Mouse (Mus musculus): Measurements from ENCODE around the gene Dis3l2.
A peak's percentile ranks its signal among the peaks of the same experiment; 100 is the strongest.

Gene Dis3l2

DNA sequence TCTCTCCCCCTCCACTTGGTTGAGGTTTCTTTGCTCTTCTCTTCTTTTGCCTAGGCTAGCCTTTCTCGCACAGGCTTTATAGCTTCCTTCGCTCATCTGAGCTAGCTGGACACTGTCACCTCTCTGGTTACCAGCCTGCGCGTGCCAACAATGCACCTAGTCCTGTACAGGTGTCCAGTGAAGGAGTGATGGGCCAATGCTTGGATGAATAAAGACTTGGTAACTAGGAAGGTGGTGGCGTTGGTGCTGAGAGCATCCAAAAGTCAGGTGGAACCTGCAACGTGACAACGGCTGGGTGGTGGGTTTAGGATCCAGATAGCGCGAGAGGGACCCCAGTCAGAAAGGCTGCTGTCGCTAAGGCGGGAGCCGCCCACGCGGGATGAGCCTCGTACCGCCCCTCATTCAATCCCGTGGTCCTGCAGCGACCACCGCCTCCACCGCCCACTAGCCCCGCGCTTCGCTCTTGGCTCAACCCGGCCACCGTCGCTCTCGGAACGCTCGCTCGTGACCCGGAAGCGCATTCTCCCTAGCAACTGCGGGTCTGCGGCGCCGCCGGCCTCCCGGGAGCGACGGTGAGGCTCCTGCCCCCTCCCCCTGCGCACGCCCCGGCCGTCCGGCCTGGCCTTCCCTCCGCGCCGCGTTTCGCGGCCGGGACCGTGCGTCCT, at the start of gene Dis3l2:
Dis3l2 (plus strand) TSS at position 509 of the 665 bp plus-strand sequence.
- DNase-seq (ENCODE audit: low read depth, low spot score) = peak; percentile 73

DNA sequence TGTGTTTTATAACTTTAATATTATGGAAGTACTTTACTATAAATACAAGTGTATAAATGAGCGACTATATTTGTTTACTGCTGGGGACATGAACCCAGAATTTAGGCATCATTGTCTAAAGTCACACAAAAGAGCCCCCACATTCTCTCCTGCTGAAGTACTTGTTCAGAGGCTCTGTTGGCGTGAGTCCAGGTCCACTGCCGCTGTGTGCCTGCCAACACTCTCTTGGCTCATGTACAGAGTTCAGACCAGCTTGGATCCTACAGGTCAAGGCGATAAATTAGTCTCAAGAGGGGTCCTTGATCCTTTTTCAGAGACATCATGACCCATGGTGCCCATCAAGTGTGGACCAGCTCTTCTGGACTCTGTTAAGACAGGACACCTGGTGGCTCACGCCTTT, 46.5 kb upstream of the Dis3l2 start:
- DNase-seq (ENCODE audit: low read depth, low spot score) = no peak

DNA sequence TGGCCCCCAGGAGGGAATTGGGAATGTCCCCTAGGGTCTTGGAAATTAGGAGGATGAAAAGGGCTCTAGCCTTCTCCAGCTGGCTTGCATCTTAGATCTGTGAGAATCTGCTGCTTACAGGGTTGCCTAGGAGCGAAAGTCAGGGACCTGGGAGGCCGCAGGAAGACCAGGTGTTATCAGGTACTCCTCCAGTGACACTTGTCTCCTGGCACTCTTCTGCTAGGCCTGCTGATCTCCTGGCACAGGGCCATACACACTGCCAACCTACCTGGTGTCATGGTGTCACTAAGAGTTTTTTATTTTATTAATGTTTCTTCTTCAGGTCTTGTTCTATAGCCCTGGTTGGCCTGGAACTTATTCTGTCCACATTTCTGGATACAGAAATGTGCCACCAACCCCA, 38.5 kb upstream of the Dis3l2 start:
- no peak for DNase-seq (ENCODE audit: low read depth, low spot score)

DNA sequence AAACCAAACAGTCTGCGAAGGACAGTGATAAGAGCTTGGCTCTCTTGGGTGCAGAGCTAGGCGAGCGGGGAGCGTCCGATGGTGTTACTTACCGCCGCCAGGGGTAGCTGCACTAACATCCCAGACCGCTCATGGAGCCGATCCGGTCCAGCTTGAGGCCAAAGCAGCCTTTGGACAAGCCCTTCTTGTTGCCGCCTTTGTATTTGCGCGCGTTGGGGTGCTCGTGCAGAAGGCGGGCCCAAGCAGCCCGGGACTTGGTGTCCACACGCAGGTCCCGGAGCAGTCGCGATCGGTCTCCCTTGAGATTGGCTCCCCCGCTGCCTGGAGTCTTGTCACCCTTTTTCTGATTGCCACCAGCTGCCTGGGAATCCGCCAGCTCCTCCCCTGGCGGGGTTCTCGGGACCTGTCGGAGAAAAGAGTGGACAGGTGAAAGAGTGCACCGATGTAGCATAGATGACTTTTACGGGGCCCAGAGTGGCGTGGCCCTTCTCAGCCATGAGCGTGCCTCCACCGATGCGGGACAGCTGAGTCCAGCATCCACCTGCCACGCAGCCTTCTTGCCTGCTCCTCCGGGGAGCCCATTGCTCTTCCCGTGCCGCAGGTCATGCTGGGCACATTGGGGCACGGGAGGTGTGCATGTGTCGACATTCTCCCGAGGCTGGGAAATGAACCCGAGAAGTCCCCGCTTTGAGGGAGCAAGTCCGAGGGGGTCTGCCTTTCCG, 33.9 kb upstream of the Dis3l2 start:
- peak; percentile 71 for DNase-seq (ENCODE audit: low read depth, low spot score)

DNA sequence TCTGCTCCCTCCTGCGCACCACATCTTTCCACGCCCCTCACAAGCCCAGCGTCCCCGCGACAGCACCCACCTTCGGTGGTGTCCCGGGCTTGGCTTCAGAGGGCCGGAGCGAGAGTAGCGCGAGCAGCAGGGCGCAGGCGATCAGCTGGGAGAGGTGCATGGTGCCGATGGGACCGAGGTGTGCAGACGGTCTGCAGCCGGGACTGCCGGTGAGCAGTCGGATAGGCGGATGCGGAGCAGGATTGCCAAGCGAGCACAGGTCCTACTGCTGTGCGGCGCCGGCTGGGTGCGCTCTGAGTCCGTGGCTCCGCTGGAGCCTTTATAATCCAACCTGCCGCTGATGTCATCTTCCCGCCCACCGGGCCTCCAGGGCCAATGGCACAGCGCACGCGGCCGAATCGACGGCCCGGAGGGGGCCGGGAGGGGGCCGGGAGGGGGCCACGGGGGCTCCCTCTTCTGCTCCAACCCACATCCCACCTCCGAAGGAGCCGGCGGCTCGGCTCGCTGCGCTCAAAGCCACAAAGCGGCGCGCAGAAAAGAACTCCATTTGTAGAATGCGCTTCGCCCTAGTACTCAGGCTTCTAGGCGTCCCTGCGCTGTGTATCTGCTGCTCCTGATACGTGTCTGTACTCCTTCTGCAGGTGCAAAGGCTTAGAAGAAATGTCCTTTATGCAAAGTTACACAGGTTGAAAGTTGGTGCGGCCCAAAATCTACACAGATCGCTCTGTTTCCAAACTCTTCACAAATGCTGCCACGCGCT, 33.1 kb upstream of the Dis3l2 start, which contains the start of gene Nppc:
Nppc (minus strand) TSS at position 293 of the 760 bp plus-strand sequence.
- peak; percentile 49 for DNase-seq (ENCODE audit: low read depth, low spot score)

DNA sequence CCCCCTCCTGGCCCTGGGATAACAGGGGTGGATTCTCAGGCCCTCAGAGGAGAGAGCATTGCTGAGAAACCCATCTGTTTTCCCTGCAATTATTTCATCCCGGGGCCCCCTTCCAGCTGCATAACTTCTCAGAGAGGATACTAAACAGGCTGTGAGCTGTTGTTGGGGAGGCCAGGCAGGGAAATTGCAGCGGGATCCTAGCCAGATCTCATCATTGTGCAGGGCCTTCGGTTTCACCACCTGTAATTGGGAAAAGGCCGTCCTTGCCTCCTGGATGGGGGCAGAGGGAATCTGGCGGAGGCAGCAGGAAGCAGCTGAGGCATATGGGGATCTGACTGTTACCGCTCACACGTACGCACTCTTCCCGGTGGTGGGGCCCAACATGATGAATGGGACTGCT, 29.2 kb upstream of the Dis3l2 start:
- peak; percentile 17 for DNase-seq (ENCODE audit: low read depth, low spot score)

DNA sequence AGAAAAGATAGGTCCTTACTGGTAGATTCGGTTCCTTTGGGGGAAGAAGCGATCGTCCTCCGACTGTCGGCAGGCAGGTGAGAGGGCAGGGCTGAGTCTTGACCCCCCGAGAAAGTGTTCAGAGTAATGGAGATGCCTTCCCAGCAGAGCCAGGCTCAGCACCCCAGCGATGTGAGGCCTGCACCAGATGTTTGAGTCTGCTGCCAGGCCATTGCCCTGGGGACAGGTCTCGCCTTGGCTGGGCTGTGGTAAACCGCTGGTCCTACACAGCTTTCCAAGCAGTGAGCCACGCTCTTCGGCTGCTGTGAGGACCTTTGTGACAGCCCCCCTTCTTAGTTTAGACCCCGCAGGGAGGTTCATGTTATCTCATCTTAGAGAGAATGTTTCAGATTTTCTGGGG, 28.5 kb upstream of the Dis3l2 start:
- peak; percentile 54 for DNase-seq (ENCODE audit: low read depth, low spot score)

DNA sequence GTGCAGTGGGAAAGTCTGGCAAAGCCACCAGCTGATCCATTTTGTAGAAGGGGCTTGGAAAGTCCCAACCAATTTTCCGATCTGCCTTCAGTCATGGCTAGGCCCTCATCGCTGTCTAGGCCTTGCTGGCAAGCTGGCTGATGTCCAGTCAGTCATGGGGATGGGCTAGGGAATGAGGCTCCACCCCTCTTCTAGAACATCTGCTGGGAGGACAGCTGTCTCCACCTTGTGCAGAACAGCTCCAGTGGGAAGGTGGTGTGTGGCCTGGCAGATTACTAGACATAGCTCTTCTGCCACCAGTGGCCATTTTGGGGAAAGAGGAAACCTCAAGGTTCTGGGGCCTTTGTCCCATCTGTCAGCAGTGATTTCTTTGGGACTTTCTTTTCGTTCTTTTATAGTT, 26.0 kb upstream of the Dis3l2 start:
- DNase-seq (ENCODE audit: low read depth, low spot score) = no peak

DNA sequence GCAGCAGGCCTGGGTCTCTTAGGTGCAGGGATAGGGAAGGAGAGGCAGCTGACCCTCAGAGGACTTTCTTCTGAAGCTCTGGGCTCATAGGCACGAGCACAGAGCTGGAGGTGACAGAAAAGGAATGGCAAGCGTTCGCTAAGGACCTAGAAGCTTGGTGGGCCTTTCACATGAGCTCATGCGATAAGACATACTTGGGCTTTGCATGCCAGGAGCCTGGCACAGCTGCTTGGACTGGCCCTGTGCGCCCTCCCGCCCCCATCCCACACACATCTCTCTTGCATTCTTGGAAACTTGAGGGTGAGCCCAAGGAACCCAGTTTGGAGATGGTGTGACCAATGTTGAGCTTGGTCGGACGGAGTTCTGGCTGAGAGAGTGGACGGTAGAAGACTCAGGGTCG, 24.9 kb upstream of the Dis3l2 start:
- no peak for DNase-seq (ENCODE audit: low read depth, low spot score)

DNA sequence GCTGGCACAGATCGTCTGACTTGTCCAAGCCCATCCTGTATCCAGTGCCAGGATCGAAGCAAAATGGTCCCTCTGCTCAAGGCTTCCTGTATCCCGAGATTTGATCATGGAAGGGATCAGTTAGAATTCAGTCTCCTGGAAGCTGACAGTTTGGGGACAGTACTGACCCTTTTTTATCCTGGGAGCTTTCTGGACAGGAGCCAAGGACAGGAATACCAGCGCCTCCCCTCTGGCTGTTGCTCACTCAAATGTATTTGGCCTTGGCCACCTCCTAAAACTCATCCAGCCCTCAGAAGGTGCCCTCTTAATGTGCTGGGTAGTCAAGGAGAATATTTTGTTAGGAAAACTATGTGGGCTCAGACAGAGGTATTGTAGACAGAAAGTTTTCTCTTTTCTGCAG, 16.4 kb upstream of the Dis3l2 start:
- no peak for DNase-seq (ENCODE audit: low read depth, low spot score)

DNA sequence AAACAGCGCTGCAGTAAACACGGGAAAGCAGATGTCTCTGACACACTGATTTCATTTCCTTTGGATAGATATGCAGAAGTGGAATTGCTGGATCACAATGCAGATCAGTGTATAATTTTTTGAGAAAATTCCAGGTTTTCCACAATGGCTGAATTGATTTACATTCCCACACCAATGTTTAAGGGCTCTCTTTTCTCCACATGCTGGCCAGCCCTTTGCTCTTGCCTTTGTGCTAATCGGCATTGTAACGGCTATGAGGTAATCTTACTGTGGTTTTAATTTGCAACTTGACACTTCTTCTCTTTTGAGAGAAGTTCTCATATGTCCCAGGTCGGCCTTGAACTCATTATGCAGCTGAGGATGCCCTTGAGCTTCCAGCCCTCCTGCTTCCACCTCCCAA, 12.6 kb upstream of the Dis3l2 start:
- DNase-seq (ENCODE audit: low read depth, low spot score) = no peak

DNA sequence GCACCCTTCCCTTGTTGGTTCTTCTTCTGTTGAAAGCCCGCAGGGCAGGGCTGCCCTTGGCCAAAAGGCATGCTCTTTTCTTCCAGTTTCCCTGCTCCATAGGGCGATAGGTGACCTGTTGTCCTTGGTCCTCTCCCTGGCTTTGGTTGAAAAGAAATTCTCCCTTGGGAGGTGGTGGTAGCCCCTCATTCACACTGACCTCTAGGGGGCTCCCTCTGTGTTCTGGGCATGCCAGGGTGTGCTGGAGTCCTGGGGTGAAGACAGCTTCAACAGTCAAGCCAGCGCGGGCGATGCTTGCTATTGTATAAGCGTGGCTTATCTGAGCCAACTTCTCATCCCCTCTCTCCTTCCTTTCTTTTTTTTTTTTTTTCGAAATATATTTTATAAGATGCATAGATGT, 6.7 kb upstream of the Dis3l2 start:
- no peak for DNase-seq (ENCODE audit: low read depth, low spot score)

DNA sequence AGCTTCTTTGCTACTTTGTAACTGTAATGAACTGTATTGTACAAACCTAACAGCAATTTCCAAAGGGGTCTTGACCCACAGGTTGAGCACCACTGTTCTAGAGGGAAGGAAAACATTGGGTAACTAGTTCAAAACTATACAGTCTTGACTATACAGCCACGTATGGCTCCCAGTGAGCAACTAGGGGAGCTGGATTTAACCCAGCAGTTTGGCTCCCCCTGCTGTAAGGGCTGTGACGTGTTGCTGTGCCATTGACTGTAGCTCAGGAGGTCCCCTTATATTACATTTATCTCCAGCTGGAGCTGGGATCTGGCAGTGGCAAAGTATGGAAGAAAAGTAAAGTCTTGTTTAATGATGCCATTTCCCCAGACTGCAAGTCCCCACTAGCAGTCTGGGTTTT, 4.9 kb upstream of the Dis3l2 start:
- no peak for DNase-seq (ENCODE audit: low read depth, low spot score)

DNA sequence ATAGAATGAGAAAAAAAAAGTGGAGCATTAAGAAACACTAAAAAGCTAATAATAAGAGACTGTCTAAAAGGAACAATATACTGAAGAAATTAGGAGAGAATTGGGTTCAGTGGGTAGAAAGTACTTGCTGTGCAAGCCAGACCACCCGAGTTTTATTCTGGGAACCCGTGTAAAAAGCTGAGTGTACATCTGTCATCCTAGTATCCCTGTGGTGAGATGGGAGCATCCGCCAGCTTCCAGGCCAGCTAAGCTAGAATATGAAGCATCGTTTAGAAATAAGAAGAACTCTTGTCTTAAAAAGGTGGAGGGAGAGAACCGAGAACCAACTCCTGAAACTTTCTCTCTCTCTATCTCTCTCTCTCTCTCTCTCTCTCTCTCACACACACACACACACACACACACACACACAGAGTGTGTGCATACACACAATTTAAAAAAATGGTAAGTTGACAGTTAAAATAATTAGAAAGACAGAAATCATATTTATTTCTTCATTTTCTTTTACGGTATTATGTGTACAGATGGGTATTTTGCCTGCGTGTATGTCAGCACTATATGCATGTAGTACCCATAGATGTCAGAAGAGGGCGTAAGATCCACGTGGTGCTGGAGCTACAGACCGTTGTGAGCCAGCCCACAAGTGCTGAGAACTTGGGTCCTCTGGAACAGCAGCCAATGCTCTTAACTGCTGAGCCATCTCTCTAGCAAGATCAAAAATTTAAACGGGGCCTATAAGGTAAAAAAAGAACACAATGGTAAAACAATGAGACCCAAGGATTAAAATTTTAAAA, 4.1 kb upstream of the Dis3l2 start:
- DNase-seq (ENCODE audit: low read depth, low spot score) = no peak

DNA sequence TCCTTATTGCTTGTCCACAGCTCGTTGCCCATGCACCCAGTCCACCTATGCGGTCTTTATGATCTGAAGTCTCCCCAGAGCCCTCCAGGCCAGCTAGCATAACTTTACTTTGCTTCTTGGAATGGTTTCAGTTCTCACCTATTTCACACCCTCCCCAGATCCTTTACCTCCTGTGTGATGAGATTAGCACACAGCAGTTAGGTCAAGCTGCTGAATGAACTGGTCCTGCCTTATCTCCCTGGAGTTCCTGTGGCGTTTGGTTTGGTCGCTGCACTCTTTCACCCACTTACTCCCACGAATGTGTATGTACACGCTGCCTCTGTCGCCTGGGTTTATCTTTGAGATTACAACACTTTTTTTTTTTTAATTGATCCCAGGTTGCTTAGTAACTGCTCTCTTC, 3.2 kb upstream of the Dis3l2 start:
- no peak for DNase-seq (ENCODE audit: low read depth, low spot score)

DNA sequence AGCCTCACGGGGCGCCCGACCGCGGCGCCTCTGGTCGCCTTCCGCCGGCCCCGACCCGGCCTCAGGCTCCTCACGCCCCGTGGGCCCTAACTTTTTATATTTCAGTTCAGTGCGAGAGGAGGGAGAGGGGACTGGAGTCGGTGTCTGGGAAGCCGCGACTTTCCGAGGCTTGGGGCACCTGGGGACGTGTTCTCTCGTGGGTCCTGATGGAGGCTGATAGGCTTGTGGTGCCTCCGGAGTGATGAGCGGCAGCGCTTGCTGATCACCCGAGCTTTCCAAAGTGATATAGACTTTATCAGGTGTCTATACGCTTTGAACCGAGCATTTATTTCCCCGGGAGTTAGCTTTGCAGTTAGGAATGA, 338 bp downstream of the Dis3l2 start:
- DNase-seq (ENCODE audit: low read depth, low spot score) = no peak

DNA sequence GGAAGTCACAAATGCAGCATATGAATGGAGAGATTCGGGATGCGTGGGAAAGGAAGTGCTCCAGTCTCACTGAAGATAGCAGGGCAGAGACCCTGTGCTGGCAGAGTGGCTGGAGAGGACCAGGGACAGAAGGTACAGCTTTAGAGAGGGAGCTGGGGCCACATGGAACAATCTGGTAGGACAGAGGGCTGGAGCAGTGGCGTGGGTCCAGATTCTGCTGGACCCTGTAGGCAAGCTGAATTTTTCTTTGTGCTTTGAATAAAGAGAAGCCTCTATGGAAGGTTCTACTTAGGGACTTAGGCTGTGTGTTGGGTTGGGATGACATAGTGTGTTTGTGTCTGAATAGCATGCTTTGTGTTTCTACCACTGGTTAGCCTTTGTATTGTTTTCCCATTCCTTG, 1.9 kb downstream of the Dis3l2 start:
- no peak for DNase-seq (ENCODE audit: low read depth, low spot score)

DNA sequence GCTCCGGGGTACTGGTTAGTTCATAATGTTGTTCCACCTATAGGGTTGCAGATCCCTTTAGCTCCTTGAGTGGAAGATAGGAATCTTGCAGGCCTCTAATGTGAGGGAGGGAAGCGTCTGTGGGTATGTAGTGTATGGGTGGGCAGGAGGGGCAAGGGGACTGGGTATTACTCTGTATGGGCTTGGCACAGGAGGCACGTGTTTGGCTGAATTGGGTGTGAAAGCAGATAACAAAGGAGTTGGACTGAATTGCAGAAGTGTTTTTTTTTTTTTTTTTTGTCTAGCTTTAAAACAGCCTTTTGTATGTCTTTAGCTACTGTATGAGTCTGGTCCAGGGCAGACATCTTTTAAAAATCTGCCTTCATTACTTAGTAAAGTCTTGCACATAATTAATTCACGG, 5.9 kb downstream of the Dis3l2 start:
- no peak for DNase-seq (ENCODE audit: low read depth, low spot score)

DNA sequence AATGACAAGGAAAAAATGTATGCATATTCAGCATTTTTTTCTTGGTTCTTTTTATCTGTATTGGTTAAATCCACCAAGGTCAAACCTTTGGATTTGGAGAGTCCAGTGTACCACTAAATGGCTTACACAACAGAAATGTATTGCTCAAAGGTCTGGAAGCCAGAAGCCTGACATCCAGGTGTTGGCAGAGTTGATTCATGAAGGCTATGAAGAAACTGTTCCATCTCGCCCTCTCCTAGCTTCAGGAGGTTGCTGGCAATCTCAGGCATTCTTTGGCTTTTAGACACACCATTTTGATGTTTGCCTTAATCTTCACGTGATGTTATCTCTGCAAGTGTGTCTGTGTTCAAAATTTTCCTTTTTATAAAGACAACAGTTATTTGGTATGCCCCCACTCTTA, 8.4 kb downstream of the Dis3l2 start:
- no peak for DNase-seq (ENCODE audit: low read depth, low spot score)

DNA sequence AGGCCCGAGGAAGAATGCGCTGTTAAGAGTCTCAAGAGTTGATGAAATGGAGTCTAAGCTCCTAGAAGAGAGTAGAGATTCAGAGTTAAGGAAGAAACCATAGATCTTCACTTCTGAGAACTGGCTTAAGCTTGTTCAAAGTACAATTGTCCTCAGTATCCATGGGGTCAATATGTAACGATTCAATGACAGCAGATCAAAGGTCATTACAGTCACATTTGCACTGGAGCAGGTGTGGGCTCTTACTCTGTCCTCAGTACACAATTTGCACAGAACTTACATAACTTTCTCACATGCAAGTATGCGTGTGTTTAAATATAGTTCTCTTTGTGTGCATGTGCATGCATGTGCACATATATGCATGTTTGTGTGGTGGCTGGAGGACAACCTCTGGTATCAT, 9.4 kb downstream of the Dis3l2 start:
- DNase-seq (ENCODE audit: low read depth, low spot score) = no peak

DNA sequence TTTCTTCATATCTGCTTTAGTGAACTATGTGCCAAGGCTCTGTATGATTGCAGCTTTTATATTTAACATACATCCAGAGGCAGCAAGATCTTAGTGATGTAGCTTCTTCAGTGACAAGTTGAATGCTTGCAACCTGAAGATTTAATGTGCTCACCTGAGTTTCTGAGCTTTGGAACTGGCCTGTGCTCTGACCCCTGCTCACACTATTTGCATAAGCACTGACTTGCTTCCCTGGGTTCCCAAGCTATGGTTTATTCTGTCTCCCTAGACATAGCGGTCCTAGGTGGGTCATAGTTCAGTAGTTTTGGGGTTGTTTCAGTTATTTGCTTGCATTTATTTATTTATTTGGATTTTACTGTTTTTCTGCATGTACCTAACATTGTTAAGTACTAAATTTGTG, 14.6 kb downstream of the Dis3l2 start:
- DNase-seq (ENCODE audit: low read depth, low spot score) = no peak

DNA sequence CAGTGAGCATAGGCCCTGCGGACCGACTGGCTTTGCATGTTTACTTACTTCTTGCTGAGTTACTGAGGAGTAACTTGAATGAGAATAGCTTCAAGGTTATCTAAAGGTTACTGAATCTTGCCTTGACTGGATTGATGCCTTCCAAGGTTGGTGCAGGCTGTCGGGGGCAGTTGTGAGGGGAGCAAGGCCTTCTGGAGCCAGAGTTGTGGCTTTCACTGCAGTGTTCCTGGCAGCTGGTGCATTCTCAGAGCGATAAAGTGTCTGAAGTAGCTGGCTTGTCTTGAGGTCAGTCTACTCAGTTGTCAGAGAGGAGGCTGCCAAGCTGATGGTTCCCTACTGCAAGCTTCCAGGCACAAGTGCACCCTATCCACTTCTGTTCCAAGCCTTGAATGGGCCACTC, 15.8 kb downstream of the Dis3l2 start:
- DNase-seq (ENCODE audit: low read depth, low spot score) = peak; percentile 45
